Comparison of ENCODE assay signal across 32 mouse cellular contexts in the genomic region with DNA sequence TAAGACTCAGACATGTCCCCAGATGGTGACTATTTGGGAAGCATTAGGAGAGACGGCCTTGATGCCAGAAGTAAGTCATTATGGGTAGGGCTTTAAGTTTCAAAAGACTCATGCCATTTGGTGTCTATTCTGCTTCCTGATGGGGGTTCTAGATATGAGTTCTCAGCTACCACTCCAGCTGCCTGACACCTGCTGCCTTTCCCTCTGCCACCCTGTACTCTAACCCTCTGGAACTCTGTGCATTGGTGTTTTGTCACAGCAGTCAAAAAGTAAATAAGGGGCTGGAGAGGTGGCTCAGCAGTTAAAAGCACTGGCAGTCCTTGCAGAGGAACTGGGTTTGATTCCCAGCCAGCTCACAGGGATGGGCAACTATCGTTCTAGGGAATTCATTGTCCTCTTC.
DNase-seq lines count a peak whose midpoint lies in the region; ATAC-seq and TF ChIP-seq lines count a peak whose summit lies in the region.
"Had no signal": no experiment of that assay in that cellular context is flagged by ENCODE, and none has a peak within 500 bp of the region (broad histone marks: within the 10 kb centered on the region; RNA-seq: fewer than 3 reads in every experiment).

No protein-coding gene starts in this region.

- no peak overlapping the region for H3K9ac ChIP-seq in kidney, embryonic 15.5 days
- no peak overlapping the region for H3K9ac ChIP-seq in lung, embryonic 16.5 days (ENCODE audit: low read length)
- H3K9ac ChIP-seq in stomach, postnatal 0 days (ENCODE audit: low read length) = no peak overlapping the region
- H3K9ac ChIP-seq: embryonic facial prominence, embryonic 13.5 days; forebrain, embryonic 13.5 days; heart, embryonic 12.5 days; heart, embryonic 15.5 days; hindbrain, embryonic 14.5 days had no signal

- no peak overlapping the region for H3K4me3 ChIP-seq in kidney, embryonic 15.5 days (replicated peaks)
- H3K4me3 ChIP-seq in lung, embryonic 16.5 days (ENCODE audit: low read length) = no peak overlapping the region
- H3K4me3 ChIP-seq in stomach, postnatal 0 days (ENCODE audit: low read depth, low read length) = no peak overlapping the region
- H3K4me3 ChIP-seq: embryonic facial prominence, embryonic 10.5 days; embryonic facial prominence, embryonic 13.5 days; forebrain, embryonic 10.5 days; forebrain, embryonic 13.5 days; heart, embryonic 12.5 days; heart, embryonic 15.5 days had no signal

- intact Hi-C loops in left cerebral cortex, postnatal 4 days (cut with DNase I) = no loop called here

- no peak for TF ChIP-seq EP300 in stomach, postnatal 0 days (optimal IDR thresholded peaks at IDR 0.05)

- TF ChIP-seq CTCF in stomach, postnatal 0 days (IDR thresholded peaks at IDR 0.05; ENCODE audit: low read depth) = 0 out of 2 replicates have a peak, but pooled peaks have one; percentile 12

- peaks cover 28% of the 10 kb centered on the region for H3K27me3 ChIP-seq in kidney, embryonic 15.5 days
- no peaks in the 10 kb centered on the region for H3K27me3 ChIP-seq in lung, embryonic 16.5 days (ENCODE audit: control insufficient read depth, insufficient read depth, low read depth, low read length)
- H3K27me3 ChIP-seq in stomach, postnatal 0 days (ENCODE audit: control insufficient read depth, insufficient read depth, low read length) = no peaks in the 10 kb centered on the region
- H3K27me3 ChIP-seq: CH12.LX; heart, embryonic 12.5 days; heart, embryonic 15.5 days had no signal

- no peaks in the 10 kb centered on the region for H3K9me3 ChIP-seq in kidney, embryonic 15.5 days (replicated peaks)
- H3K9me3 ChIP-seq in lung, embryonic 16.5 days (ENCODE audit: control insufficient read depth, low read length) = no peaks in the 10 kb centered on the region
- H3K9me3 ChIP-seq in stomach, postnatal 0 days (ENCODE audit: control insufficient read depth, low read length) = no peaks in the 10 kb centered on the region
- H3K9me3 ChIP-seq: embryonic facial prominence, embryonic 10.5 days; embryonic facial prominence, embryonic 13.5 days; forebrain, embryonic 10.5 days; forebrain, embryonic 13.5 days; G1E; heart, embryonic 12.5 days; heart, embryonic 15.5 days had no signal

- peak; percentile 14 for DNase-seq in gastrocnemius, postnatal 25 days
- DNase-seq in gastrocnemius, postnatal 4 days (ENCODE audit: low spot score in 2 of 2) = no peak
- DNase-seq in kidney, postnatal 25 days = no peak
- DNase-seq in lung, postnatal 4 days = no peak
- no peak for DNase-seq in stomach, postnatal 0 days (ENCODE audit: low spot score)
- no peak for DNase-seq in left cerebral cortex, postnatal 4 days
- DNase-seq: adrenal gland, postnatal 10 days; B cell, adult 2 months; cerebellum, adult 11-12 months; cerebellum, adult 8-10 months; cerebellum, postnatal 10 days; cerebellum, postnatal 36 days; embryo, embryonic 11 days; gastrocnemius, postnatal 14 days; heart, adult 11 months; heart, postnatal 10 days; heart, postnatal 4 days had no signal

- H3K4me2 ChIP-seq in kidney, embryonic 15.5 days = no peak overlapping the region
- H3K4me2 ChIP-seq in lung, embryonic 16.5 days (ENCODE audit: low read depth, low read length) = no peak overlapping the region
- no peak overlapping the region for H3K4me2 ChIP-seq in stomach, postnatal 0 days (replicated peaks; ENCODE audit: low read depth)
- H3K4me2 ChIP-seq: embryonic facial prominence, embryonic 13.5 days; forebrain, embryonic 13.5 days; heart, embryonic 12.5 days; heart, embryonic 15.5 days; hindbrain, embryonic 14.5 days had no signal

- H3K4me1 ChIP-seq in kidney, embryonic 15.5 days = no peaks in the 10 kb centered on the region
- no peaks in the 10 kb centered on the region for H3K4me1 ChIP-seq in lung, embryonic 16.5 days (replicated peaks; ENCODE audit: control insufficient read depth, insufficient read depth, low read length)
- no peaks in the 10 kb centered on the region for H3K4me1 ChIP-seq in stomach, postnatal 0 days (replicated peaks; ENCODE audit: control insufficient read depth, insufficient read depth)
- H3K4me1 ChIP-seq: forebrain, embryonic 13.5 days had no signal

- ATAC-seq in kidney, embryonic 15.5 days (replicated peaks; ENCODE audit: low FRiP score) = no peak
- no peak for ATAC-seq in lung, embryonic 16.5 days (ENCODE audit: low read depth)
- ATAC-seq in stomach, postnatal 0 days (ENCODE audit: low FRiP score, low TSS enrichment) = no peak
- ATAC-seq: forebrain, embryonic 13.5 days; forebrain, embryonic 16.5 days; hindbrain, postnatal 0 days; inflammation-experienced regulatory T-cells, adult 6 months; Patski had no signal

- 88% methylated on average over 2 of the region's 2 CpGs for WGBS in kidney, embryonic 15.5 days
- WGBS in lung, embryonic 16.5 days = 68% methylated on average over 2 of the region's 2 CpGs
- WGBS in stomach, postnatal 0 days = 78% methylated on average over 2 of the region's 2 CpGs

- H3K36me3 ChIP-seq in kidney, embryonic 15.5 days = no peaks in the 10 kb centered on the region
- no peaks in the 10 kb centered on the region for H3K36me3 ChIP-seq in lung, embryonic 16.5 days (ENCODE audit: control insufficient read depth, insufficient read depth, low read length)
- H3K36me3 ChIP-seq in stomach, postnatal 0 days (ENCODE audit: control insufficient read depth, insufficient read depth, low read length) = no peaks in the 10 kb centered on the region
- H3K36me3 ChIP-seq: embryonic facial prominence, embryonic 10.5 days; embryonic facial prominence, embryonic 13.5 days; forebrain, embryonic 10.5 days; G1E; heart, embryonic 12.5 days; heart, embryonic 15.5 days had no signal

- H3K27ac ChIP-seq in kidney, embryonic 15.5 days = 0 out of 2 replicates have a peak overlapping the region, but pooled peaks have one; percentile 22
- peak overlapping the region; percentile 71 for H3K27ac ChIP-seq in lung, embryonic 16.5 days (ENCODE audit: low read length)
- H3K27ac ChIP-seq in stomach, postnatal 0 days (replicated peaks) = no peak overlapping the region
- H3K27ac ChIP-seq: embryonic facial prominence, embryonic 10.5 days; embryonic facial prominence, embryonic 13.5 days; forebrain, embryonic 10.5 days; forebrain, embryonic 13.5 days; heart, embryonic 15.5 days; hindbrain, embryonic 14.5 days; hindbrain, postnatal 0 days had no signal
